Mouse (Mus musculus) monocyte, adult 2 months (primary cell): ENCODE measurements around the gene Fam171a2.
"Not testable (repeated sequence)": the region's sequence is repeated elsewhere in the genome, so short reads cannot be mapped to it uniquely, and the experiment has no call there.

Source experiments
- DNase-seq, 2 experiments: peaks; one replicate each; pipeline ENCODE4 v3.0.0; 2022; ENCODE audit warnings: low spot score in 2 of 2, low read depth in 1 of 2

Gene Fam171a2

DNA sequence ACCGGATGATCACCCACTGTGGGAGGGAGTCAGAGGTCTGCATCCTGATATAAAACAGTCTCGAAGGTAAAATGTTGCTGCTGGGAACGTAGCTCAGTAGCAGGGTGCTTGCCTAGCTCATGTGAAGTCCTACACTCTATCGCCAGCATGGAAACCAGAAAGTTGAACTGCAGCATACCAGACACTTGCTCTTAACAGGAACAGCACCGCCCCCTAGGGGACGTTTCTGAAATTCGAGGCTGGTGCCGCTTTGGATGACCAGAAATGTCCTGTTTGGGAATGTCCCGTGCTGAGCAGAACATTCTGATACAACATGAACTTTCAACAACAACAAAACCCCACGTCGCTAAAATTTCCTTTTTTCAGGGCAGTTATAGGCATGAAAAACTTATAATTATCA lies 35.8 kb downstream of the Fam171a2 start:
- peak in 1 of 2 experiments; percentile 84 for DNase-seq

DNA sequence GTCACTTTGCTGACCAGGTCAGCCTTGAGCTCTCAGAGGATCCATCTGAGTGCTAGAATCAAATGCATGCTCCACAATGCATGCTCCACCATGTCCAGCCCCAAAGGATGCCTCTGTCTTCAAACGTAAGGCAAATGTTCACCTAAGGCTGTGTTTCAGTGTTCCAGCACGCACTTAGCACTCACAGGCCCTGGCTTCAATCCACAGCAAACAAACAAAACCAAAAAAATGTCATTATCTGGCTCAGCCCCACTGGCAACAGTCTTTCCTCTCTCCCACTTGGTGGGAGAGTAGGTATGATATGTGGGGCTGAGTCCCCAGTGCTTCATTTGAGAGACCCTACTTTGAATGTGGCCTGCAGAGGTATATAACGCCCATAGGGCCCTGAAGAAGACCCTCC lies 36.4 kb downstream of the Fam171a2 start:
- DNase-seq, result no peak

DNA sequence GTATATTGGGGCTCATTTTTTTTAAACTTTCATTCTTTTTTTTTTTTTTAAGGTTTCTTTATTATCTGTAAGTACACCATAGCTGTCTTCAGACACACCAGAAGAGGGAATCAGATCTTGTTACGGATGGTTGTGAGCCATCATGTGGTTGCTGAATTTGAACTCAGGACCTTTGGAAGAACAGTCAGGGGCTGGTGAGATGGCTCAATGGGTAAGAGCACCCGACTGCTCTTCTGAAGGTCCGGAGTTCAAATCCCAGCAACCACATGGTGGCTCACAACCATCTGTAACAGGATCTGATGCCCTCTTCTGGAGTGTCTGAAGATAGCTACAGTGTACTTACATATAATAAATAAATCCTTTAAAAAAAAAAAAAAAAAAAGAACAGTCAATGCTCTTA lies 37.1 kb downstream of the Fam171a2 start:
- DNase-seq, result not testable (repeated sequence)

DNA sequence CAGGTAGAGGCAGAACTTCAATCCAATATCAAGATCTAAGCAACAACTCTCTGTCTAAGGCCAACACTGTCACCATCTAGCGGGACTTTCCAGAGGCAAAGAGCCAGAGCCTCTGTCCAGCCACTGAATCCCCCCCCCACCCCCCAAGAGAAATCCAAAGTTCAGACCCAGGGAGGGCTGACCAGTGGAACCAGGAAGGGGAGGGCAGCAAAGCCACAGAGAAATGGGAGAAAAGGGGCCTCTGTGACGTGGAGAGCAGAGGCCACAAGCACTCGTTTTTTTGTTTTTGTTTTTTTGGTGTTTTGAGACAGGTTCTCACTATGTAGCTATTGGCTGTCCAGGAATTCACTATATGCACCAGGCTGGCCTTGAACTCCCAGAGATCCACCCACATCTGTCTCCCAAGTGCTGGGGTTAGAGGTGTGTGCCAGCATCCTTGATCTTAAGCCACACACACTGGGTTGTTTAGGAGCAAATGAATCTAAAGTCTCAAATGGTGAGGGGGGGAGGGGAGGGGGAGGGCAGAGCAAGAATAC lies 37.6 kb downstream of the Fam171a2 start:
- no peak for DNase-seq

DNA sequence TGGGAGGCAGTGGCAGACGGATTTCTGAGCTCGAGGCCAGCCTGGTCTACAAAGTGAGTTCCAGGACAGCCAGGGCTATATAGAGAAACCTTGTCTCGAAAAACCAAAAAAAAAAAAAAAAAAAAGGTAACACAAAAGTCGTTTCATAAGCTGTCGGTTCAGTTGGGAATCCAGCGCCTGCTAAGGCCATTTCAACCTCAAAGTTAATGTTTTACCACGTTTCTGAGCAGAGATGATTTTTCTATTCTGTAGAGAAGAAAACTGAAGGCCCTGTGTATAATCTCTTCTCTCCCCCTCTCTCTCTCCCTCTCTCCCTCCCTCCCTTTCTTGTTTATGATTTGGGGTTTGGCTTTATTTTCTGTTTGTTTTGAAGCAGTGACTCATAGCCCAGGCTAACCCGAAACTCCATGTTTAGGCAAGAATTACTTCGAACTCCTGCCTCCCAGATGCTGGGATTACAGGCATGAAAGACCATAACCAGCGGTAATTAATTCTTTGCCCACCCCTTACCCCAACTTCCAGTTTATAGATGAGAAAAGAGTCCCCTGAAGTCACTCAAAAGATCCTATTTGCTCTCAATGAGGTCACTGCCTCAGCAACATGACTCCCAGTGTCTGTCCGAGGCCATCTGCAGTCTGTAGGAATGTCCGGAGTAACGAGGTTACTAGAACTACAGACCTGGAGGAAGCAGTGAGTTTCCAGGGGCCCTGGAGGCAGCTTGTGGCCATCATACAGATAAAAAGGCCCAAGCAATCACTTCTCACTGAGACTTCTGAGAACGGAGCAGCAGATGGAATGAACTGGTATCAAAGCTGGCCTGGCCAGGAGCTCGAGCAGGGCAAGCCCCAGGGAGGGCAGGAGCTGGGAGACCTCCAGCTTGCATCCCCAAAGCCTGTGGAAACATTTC lies 38.3 kb downstream of the Fam171a2 start:
- no peak for DNase-seq

- DNase-seq, result peak; percentile 94 to 98
Observed at GRCm38 (mm10) chr11:102408344-102408876, 39.1 kb downstream of the Fam171a2 start.

DNA sequence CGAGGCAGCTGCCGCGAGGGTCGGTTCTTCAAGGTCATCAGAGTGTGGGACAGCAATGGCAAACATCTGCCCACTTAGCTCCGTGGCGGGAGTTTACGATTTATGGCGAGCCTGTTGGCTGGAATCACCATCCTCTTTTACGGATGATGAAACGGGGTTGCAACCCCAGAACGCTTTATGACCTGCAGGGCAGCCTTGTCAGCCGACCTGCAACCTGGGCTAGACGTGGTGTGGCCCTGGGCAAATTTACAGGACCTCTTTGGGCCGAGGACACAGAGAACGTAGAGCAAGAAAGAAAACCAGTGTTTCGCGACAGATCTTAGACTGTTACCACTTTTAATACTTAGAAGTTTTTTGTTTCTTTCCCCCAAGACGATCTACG lies 39.7 kb downstream of the Fam171a2 start, which contains the start of gene Slc25a39:
Gene Slc25a39 (minus strand): TSS at position 113 of the 382 bp plus-strand sequence.
- DNase-seq, result no peak

DNA sequence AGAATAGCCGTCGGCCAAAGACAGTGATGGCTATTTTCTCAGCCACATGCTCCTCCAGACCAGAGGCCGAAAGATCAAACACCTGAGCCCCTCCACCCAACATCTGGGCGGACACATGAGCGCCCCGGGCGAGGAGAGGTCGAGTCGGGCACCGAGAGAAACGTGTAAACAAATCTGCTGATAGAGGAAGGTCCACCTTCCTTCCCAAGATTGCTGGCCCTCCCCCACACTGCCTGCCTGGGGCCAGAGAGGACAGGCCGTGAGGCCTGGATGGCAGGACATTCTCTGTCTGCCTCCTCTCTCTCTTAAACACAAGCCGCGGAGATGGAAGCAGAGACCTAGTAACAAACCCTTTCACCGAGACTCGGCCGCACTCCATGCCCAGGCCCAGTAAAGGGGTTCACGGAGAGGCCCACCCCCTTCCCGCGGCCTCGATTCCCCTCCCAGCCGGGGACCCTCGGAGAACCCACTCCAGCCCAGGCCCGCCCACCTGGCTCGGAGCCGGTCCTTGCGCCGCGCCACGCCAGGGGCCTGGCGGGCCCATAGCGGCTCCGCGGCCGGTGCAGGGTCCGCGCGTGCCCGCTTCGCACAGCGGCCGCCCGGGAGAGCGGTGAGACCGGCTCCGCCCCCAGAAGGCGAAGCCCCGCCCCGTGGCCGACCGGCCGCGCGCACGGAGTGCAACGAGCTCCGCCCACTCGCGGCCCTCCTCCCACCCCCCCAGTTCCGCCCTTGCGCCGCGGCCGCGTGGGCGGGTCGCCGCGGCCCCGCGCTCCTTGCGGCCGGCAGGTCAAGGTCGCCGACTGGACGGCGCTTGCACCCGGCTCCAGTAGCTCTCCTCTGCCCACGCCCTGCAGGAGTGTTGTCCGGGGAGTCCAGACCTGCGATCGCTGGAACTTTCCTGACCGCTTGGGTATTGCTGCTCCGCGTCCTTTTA lies 40.3 kb downstream of the Fam171a2 start:
- peak in 1 of 2 experiments; percentile 83 for DNase-seq

GRCm38 (mm10) chr11:102406401-102406800 lies 41.1 kb downstream of the Fam171a2 start:
- DNase-seq, result no peak

DNA sequence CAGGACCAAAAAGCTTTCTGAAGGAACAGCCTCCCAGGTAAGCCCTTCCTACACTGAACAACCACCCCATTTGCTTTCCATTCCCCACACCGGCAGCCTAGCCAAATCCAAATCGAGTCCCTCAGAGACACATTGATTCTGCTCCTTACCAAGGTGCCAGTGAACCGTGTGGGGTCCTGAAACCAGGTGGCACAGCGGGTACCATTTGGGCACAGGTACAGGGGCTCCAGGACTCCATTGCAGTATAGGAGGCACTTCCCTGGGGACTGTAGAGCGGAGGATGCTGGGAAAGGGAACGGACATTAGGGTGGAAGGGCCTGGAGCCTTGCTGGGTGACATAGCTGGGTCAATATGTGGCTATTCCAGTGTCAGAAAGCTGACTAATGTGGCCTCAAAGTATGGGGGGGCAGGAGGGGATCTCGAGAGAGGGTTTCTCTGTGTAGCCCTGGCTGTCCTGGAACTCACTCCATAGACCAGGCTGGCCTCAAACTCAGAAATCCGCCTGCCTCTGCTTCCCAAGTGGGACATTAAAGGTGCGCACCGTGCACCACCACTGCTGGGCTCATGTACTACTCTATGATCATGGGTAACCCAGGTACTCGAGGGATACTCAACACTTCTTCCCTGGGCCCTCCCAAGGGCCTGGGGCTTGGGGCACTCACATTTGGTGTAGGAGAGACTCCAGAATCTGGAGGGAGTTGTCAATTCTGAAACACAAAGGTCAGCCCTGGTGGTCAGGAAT lies 41.8 kb downstream of the Fam171a2 start:
- DNase-seq, result no peak

- no peak for DNase-seq
Observed at GRCm38 (mm10) chr11:102404161-102405010, 43.1 kb downstream of the Fam171a2 start.

DNA sequence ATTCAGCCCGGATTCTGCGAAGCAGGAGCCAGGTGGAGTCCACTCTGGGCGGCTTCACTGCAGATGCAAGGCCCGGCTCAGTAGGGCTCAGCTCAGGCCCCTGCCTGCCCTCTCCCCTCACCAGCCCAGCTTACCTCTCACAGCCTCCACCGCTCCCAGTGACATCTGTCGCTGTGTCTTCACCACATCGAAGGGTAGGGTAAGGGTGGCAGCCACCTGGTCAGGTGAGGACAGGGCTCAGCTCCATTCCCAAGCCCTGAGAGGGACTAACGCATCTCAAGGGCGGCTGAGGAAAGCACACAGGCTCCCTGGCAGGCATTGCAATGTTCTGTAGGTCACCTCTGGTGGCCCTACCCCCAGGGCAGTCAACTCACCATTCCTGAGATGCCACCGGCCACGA lies 43.8 kb downstream of the Fam171a2 start:
- no peak for DNase-seq

DNA sequence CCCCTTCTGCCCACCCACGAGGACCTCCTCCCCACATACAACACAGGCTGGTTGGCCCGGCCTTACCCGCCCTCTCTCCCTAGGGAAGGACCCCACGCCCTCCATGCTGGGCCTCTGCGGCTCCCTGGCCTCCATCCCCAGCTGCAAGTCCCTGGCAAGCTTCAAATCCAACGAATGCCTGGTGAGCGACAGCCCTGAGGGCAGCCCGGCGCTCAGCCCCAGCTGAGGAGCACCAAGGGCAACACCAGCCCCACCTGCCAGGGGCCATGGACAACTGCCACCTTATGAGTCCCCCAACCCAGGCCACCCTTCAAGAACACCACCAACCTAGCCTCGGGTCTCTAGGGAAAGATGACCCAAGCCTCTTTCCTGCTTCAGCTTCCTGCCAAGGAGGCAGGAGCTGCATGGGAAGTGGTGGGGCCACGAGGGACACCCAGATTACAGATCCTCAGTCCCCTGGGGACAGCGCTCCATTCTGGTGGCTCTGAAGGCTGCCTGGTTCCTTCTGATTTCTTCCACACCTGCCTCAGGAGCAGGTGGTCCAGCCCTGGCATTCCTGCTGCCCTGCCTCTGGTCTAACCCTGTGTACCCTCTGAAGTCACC lies 45.5 kb downstream of the Fam171a2 start:
- no peak for DNase-seq

DNA sequence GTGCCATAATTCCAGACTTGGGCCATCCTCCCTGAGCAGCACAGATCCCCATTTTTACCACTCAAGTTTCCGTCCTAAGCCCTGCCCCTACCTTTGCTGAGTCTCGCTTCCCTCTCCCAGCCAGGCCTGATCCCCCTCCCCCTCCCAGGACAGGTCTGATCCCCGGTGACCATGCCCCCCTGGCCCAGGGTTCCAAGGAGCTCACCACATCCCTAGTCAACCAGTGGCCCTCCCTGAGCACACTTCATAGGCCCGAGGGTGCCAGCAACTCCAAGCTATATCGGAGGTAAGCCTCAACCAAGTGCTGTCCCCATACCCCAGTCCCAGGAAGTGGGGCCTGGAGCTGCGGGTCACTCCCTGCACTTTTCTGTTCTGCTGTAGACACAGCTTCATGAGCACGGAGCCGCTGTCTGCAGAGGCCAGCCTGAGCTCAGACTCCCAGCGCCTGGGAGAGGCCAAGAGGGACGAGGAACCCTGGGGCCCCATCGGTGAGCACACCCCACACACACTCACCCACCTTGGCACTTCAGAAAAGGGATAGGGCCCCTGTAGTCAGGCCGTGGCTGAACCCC lies 46.9 kb downstream of the Fam171a2 start:
- no peak for DNase-seq

GRCm38 (mm10) chr11:102399610-102400072 lies 47.8 kb downstream of the Fam171a2 start:
- no peak for DNase-seq

GRCm38 (mm10) chr11:102399107-102399506 lies 48.4 kb downstream of the Fam171a2 start:
- DNase-seq, result no peak

GRCm38 (mm10) chr11:102398007-102398825 lies 49.3 kb downstream of the Fam171a2 start:
- DNase-seq, result no peak

- no peak for DNase-seq
Observed at GRCm38 (mm10) chr11:102396671-102397141, 50.8 kb downstream of the Fam171a2 start.
